Mouse (Mus musculus) forebrain, embryonic 11.5 days (tissue): ENCODE measurements around the gene Mat2b. TPM values are rescaled to one million over a fixed set of nuclear protein-coding genes. Genes with fewer than 3 reads are reported as not detected.
A peak's percentile ranks its signal among the peaks of the same experiment; 100 is the strongest.
"Not testable (repeated sequence)": the region's sequence is repeated elsewhere in the genome, so short reads cannot be mapped to it uniquely, and the experiment has no call there.

Experiments used
- ATAC-seq: fragments of 200-750 bp; cut with Nextera tagmentation; replicated peaks from 2 replicates; pipeline ENCODE4 v1.8.0; 2017; ENCODE audit warnings: moderate TSS enrichment; ENCODE audit not compliant: low FRiP score
- DNase-seq: peaks from one replicate; pipeline ENCODE4 v3.0.0-alpha.2; 2017; ENCODE audit warnings: low spot score
- H3K27ac ChIP-seq: fragments of 300-500 bp; sonication (generic); 2 replicates; pipeline ENCODE4 v1.5.1; 2014; ENCODE audit warnings: low read depth, low read length
- H3K27me3 ChIP-seq: fragments of 300-500 bp; sonication (generic); 2 replicates; pipeline ENCODE4 v1.6.1; 2014; ENCODE audit warnings: mild to moderate bottlenecking, low read length, mixed read lengths; ENCODE audit not compliant: control insufficient read depth, insufficient read depth
- H3K36me3 ChIP-seq: fragments of 300-500 bp; sonication (generic); 2 replicates; pipeline ENCODE4 v1.6.1; 2014; ENCODE audit warnings: mild to moderate bottlenecking, low read length, moderate library complexity, mixed read lengths; ENCODE audit not compliant: control insufficient read depth, insufficient read depth
- H3K4me1 ChIP-seq: fragments of 300-500 bp; sonication (generic); replicated peaks from 2 replicates; pipeline ENCODE4 v1.6.1; 2014; ENCODE audit warnings: low read length, mixed read lengths; ENCODE audit not compliant: control insufficient read depth, insufficient read depth
- H3K4me2 ChIP-seq: fragments of 300-500 bp; sonication (generic); 2 replicates; pipeline ENCODE4 v1.6.1; 2014; ENCODE audit warnings: low read depth, mild to moderate bottlenecking, low read length, moderate library complexity, mixed read lengths; ENCODE audit not compliant: severe bottlenecking
- H3K4me3 ChIP-seq: fragments of 300-500 bp; sonication (generic); 2 replicates; pipeline ENCODE4 v1.5.1; 2014; ENCODE audit warnings: low read depth, low read length
- H3K9ac ChIP-seq: fragments of 300-500 bp; sonication (generic); 2 replicates; pipeline ENCODE4 v1.6.1; 2014; ENCODE audit warnings: low read length
- H3K9me3 ChIP-seq: fragments of 300-500 bp; sonication (generic); 2 replicates; pipeline ENCODE4 v1.6.1; 2016; ENCODE audit warnings: low read length, mixed read lengths; ENCODE audit not compliant: control insufficient read depth
- WGBS: fragments of 180-500 bp; shearing (Covaris S2); extraction: QIAGEN DNeasy Blood & Tissue Kit; methylation state at CpG from one replicate; pipeline ENCODE4 v1.1.7; 2014; 5-methylcytosine and 5-hydroxymethylcytosine counted together
- polyA plus RNA-seq: library from polyadenylated mRNA; unstranded; fragments of >200 nt; fragmentation: Nextera tagmentation; extraction: Ambion mirVana; gene quantifications from 2 replicates; pipeline ENCODE4 v1.2.1, GENCODE M21; 2014

Mat2b gene
- polyA plus RNA-seq, 1 experiment from 2014 or later, result 91.6 TPM

DNA sequence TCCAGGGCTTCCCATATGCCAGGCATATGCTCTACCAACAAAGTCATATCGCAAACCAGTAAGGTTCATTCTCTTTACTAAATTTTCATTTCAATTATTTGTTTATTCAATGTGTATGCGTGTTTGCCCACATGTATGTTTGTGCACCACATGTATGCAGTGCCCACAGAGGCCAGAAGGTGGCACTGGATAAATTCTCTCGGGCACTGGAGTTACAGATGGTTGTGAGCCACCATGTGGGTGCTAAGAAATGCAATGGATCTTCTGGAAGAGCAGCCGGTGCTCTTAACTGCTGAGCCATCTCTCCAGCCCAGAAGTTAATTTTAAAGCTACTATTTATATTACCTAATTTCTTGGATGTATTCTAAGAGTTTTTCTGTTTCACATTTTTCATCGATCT lies 20.5 kb upstream of the Mat2b start:
- Histone ChIP-seq H3K27ac (no peak overlapping the region), H3K9ac (no peak overlapping the region), H3K36me3 (peaks cover 20% of the 10 kb centered on the region), H3K9me3 (no peaks in the 10 kb centered on the region), H3K27me3 (no peaks in the 10 kb centered on the region), H3K4me1 (no peaks in the 10 kb centered on the region), H3K4me2 (no peak overlapping the region), H3K4me3 (no peak overlapping the region)
- ATAC-seq (no peak), DNase-seq (no peak)
- WGBS, result 92% methylated on average over 5 of the region's 5 CpGs

DNA sequence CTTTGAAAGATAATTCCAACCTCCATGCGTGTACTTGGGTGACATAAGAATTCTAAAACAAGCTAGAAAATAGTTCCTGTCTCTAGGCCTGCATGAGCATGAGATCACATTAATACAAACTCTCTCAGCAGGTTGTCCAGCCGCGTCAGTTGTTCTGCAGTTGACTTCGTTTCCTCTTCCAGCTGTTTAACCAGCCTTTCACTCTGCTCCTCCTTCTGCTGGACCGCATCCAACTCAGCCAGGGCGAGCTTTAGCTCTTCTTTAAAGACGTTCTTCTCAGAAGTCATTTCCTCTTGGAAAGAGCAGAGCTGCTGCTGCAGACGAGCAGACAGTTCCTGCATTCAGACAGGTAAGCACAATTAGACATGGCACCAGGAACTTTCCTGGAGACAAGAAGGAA lies 18.9 kb upstream of the Mat2b start:
- DNase-seq (no peak), ATAC-seq (no peak)
- Histone ChIP-seq H3K4me3 (no peak overlapping the region), H3K4me2 (no peak overlapping the region), H3K4me1 (no peaks in the 10 kb centered on the region), H3K27ac (no peak overlapping the region), H3K9ac (no peak overlapping the region), H3K27me3 (no peaks in the 10 kb centered on the region), H3K36me3 (peaks cover 21% of the 10 kb centered on the region), H3K9me3 (no peaks in the 10 kb centered on the region)
- 91% methylated on average over 8 of the region's 8 CpGs for WGBS

DNA sequence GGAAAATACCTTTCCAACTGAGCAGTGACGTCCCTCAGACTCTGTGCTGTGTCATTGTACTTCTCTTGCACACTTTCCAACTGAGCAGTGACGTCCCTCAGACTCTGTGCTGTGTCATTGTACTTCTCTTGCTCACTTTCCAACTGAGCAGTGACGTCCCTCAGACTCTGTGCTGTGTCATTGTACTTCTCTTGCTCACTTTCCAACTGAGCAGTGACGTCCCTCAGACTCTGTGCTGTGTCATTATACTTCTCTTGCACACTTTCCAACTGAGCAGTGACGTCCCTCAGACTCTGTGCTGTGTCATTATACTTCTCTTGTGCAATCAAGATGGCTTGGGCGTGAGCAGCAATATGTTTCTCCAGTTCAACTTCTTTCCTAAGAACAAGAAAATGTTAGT lies 14.9 kb upstream of the Mat2b start:
- H3K36me3 ChIP-seq, result peaks cover 20% of the 10 kb centered on the region
- H3K4me1 ChIP-seq, H3K9me3 ChIP-seq, H3K27me3 ChIP-seq, ATAC-seq, H3K4me3 ChIP-seq, DNase-seq, H3K9ac ChIP-seq, H3K4me2 ChIP-seq, H3K27ac ChIP-seq: not testable (repeated sequence)
- WGBS, result 88% methylated on average over 6 of the region's 6 CpGs

DNA sequence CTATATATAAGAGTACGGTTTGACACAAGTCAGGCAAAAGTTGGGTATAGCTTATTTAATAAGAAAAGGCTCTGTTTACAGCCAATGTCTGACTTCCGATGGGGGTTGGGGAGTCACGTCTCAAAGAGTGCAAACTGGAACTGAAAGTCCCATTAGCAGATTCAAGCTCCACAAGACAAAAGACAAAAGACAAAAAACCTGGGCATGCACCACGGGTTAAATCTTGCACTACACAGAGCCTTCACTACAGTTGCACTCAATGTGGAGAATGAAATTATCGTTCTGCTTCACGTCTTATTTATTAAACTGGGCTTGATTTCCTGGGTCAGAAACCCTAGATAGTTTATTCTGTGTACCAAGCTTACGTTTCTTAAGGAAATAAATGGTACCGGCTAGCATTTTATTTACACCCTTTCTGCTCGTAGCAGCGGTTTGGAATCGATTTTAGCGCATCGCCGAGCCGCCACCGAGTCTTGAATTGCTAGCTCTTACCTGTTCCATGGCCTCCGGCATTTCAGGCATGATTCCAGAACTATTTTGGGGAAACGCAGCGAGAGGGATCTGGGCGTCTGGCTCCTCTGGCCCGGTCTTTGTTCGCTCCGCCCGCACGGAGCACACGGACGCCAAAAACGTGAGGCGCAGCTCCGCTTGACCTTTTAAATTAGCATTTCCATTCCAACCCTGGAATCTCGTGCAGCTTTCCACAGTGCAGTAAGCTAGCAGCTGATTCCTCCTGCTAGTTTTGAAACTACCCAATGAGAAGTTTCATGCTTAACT lies 504 bp downstream of the Mat2b start:
- no peaks in the 10 kb centered on the region for H3K9me3 ChIP-seq
- under 1% methylated on average over 31 of the region's 31 CpGs for WGBS
- H3K9ac ChIP-seq, result peak overlapping the region; percentile 87
- H3K4me2 ChIP-seq, result peak overlapping the region; percentile 62
- peak overlapping the region; percentile 80 for H3K4me3 ChIP-seq
- no peaks in the 10 kb centered on the region for H3K36me3 ChIP-seq
- H3K27me3 ChIP-seq, result no peaks in the 10 kb centered on the region
- H3K4me1 ChIP-seq, result peaks cover 6% of the 10 kb centered on the region; the same call in 1 of the 2 replicates
- ATAC-seq (peak; percentile 49), DNase-seq (peak; percentile 77)
- peak overlapping the region; percentile 93 for H3K27ac ChIP-seq

DNA sequence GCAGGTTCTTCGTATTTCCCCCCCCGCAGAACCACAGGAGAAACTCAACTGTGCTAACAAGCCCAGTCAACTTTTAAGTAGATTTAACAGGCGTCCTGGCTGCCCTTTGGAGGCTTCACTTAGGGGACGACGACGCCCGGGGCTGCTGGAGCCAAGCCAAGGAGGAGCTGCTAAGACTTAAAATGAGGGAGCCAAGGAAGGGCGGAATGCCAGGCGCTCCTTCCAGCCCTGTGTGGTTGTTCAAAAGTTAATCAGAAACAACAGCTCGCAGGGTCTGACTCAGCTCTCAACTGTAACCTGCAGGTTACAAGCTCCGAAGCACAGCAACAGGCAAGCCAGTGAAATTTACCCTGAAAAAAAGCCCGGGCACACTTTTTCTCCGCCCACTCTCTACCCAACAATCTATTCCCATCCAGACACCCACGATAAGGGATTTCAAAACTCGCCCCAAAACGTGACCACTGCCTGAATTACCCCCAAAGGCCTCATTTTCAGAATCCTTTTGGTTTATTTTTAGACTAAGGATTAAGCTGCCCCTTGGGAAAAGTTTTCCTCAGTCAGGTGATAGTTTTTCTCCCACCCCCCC lies 1.5 kb downstream of the Mat2b start:
- peak overlapping the region; percentile 59 for H3K9ac ChIP-seq
- WGBS, result under 1% methylated on average over 16 of the region's 16 CpGs
- ATAC-seq, result peak; percentile 10
- peak overlapping the region; percentile 93 for H3K27ac ChIP-seq
- H3K4me1 ChIP-seq, result peaks cover 6% of the 10 kb centered on the region; the same call in 1 of the 2 replicates
- no peaks in the 10 kb centered on the region for H3K27me3 ChIP-seq
- H3K4me2 ChIP-seq, result peak overlapping the region; percentile 62
- no peaks in the 10 kb centered on the region for H3K36me3 ChIP-seq
- peak overlapping the region; percentile 80 for H3K4me3 ChIP-seq
- H3K9me3 ChIP-seq, result no peaks in the 10 kb centered on the region
- peak; percentile 78 for DNase-seq

DNA sequence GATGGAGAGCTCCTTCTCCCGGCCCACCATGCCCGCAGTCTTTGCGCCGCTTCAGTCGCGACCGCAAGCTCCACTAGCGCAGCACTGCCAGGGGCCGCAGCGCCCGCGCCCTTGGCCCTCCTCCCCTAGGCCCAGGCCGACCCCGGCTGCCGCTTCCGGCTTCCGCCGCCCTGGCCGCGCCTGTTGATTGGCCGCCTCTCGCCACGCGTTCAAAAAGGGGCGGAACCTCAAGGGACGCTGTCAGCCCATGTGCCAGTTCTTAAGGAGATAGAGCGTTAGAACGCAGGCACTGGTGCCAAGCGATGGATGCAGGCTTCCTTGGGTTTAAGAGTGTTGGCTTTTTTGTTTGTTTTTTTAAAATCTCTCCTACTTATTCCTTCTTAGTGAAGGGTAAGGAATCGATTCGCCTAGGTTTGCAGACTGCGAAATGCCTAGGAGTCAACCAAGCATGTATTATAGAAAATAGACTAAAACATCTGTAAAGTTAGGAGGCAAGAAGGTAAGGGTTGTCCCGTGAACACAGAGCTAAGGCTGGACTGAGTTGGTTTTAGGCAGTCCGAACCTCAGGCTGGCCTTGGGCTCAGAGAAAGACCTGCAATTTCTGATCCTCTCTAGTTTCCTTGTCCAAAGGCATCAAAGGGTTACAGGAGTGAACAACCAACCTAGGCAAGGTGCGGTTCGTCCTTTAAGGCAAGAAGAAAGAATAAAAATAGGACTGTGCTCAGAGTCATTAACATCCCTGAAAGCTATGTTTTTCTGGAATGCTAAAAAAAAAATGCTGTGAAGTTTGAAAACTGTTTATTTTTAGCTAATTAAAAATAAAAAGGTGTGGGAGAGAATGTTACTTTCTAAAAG lies 2.3 kb downstream of the Mat2b start:
- no peaks in the 10 kb centered on the region for H3K36me3 ChIP-seq
- H3K4me3 ChIP-seq, result peak overlapping the region; percentile 80
- H3K27me3 ChIP-seq, result no peaks in the 10 kb centered on the region
- WGBS, result under 1% methylated on average over 36 of the region's 36 CpGs
- ATAC-seq, result peak; percentile 95
- peaks cover 6% of the 10 kb centered on the region; the same call in 1 of the 2 replicates for H3K4me1 ChIP-seq
- peak overlapping the region; percentile 68 for H3K9ac ChIP-seq
- H3K4me2 ChIP-seq, result peak overlapping the region; percentile 62
- no peaks in the 10 kb centered on the region for H3K9me3 ChIP-seq
- peak; percentile 96 for DNase-seq
- peak overlapping the region; percentile 93 for H3K27ac ChIP-seq

DNA sequence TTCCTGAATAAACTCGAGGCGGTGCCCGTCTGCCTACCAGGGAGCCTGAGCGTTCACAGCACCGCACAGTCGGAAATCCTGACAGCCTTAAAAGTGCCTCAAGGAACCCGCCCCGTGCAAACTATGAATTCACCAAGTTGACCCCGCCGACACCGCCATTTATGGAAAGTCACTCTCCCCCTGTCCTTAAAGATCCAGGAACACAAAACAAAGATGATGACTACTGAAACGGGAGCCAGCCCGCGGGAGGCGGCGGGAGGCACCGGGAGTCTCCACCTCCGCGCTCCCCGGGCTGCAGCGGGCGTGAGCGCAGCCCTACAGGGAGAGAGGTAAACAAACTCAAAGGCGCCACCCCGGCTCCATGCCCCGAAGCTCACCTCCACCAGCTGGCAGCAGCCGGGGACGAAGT lies 2.9 kb downstream of the Mat2b start:
- Histone ChIP-seq H3K27me3 (no peaks in the 10 kb centered on the region), H3K9ac (peak overlapping the region; percentile 68), H3K4me2 (peak overlapping the region; percentile 62), H3K36me3 (no peaks in the 10 kb centered on the region), H3K27ac (peak overlapping the region; percentile 93; the same call in 1 of the 2 replicates), H3K4me3 (peak overlapping the region; percentile 80), H3K4me1 (peaks cover 6% of the 10 kb centered on the region; the same call in 1 of the 2 replicates), H3K9me3 (no peaks in the 10 kb centered on the region)
- peak; percentile 66 for ATAC-seq
- peak; percentile 55 for DNase-seq
- WGBS, result under 1% methylated on average over 28 of the region's 28 CpGs

DNA sequence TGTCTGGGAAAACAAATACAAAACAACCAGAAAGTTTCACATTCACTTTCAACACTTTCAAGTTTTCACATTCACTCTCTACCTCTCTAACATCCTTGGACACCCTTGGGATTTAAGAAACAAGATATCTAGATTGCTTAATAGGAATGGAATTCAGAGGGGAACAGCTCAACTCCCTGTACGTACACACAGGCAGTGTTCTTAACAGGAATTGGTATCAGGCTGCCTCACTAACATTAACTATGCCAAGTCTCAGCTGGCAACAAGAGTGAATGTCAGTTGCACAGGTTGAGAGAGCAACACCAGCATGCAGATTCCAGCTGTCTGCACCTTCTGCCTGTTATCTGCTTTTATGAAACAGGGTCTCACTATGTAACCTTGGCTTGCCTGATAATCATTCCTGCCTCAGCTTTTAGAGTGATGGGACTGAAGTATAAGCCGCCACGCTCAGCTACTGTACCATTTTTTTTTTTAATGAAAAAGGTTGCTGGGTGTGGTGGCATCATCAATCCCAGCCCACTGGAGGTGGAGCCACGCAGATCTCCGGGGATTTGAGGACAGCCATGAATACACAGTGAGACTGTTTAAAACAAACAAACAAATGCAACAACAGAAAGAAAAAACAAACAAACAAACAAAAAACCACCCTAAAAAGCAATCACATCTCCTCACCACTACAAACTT lies 4.4 kb downstream of the Mat2b start:
- Histone ChIP-seq H3K4me2 (0 out of 2 replicates have a peak overlapping the region, but pooled peaks have one; percentile 18), H3K27ac (no peak overlapping the region), H3K27me3 (no peaks in the 10 kb centered on the region), H3K4me3 (0 out of 2 replicates have a peak overlapping the region, but pooled peaks have one; percentile 5), H3K4me1 (peaks cover 6% of the 10 kb centered on the region; the same call in 1 of the 2 replicates), H3K9ac (no peak overlapping the region; the same call in 1 of the 2 replicates), H3K36me3 (no peaks in the 10 kb centered on the region; the same call in 1 of the 2 replicates), H3K9me3 (no peaks in the 10 kb centered on the region)
- DNase-seq, result no peak
- ATAC-seq, result no peak
- 82% methylated on average over 5 of the region's 5 CpGs for WGBS
